Mouse (Mus musculus) thymus, postnatal 14 days (tissue): ENCODE data around the gene Kcnmb2.

Experiments used
- DNase-seq: peaks from one replicate; pipeline ENCODE4 v3.0.0; 2021

Kcnmb2 gene

DNA sequence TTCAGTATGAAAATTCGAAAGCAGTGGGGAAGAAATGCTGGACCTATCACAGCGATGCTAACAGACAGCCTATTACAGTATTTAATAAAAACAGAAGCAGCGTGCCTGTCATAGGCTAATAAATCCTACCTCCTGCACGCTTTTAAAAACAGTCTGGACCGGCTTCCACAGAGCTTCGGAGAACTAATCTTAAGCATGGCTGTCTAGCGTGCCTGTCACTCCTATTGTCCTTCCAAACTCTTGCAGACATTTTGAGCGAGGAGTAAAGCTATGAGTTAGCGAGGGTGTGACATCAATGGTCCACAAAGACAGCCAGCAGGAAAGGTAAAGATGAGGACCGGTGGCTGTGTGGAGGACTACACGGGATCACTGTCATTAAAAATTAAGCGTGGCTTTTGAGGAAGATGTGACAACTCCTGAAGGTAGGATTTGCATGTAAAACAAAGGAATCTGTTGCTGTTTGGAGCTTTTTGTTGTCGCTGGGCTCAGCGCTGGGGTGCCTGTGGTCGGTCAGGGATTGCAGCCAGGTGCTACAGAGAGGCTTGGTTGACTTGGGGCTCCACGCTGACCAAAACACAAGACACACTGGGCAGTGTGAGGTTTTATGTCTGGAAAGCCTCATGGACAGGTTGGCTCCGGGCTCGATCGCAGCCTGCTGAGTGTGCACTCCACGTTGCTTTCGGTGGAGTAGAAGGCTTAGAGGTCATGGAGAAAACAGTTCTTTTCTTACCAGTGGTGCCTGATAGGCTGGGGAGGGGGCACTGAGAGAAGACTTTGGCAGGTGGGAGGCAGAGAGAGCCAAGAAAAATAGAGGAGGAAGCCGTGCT is at the start of gene Kcnmb2:
Gene Kcnmb2, plus strand, starts transcription at position 4 of the 827 bp plus-strand sequence.
- DNase-seq = no peak

DNA sequence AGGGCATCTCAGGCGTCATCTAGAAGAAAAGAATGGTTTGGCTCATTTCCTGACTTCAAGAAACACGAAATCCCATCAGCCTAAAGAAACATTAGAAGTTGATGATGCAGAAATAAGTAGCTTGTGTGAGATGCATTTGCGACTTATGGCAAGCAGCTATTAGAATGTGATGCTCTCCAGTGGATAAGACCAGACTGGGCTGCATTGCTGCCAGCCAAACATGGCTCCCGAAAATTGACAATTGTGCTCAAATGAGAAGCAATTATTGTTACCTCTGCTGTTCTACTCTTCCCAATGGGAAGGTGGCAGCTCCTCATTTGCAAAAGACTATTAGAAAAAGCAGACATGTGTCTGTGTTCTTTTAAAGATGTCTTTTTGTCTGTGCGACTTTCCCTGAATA is 38.8 kb upstream of the Kcnmb2 start:
- no peak for DNase-seq

DNA sequence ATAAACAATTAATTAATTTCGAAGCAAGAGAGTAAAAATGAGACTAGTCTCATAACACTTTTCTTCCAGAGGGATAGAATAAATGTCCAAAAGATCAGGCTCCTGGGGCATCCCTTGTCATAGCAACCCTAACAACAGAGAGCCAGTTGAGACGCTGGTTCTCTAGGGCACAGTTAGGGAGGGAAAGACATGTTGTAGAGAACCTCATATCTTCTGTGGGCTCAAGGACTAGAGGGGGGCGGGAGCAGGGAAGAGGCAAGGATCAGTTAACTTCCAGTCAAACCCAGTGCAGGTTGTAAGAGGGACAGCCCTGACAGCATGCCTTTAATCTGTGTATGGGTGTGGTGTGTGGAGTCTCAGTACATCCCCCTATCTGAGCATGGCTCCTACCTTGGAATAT is 38.2 kb upstream of the Kcnmb2 start:
- no peak for DNase-seq

DNA sequence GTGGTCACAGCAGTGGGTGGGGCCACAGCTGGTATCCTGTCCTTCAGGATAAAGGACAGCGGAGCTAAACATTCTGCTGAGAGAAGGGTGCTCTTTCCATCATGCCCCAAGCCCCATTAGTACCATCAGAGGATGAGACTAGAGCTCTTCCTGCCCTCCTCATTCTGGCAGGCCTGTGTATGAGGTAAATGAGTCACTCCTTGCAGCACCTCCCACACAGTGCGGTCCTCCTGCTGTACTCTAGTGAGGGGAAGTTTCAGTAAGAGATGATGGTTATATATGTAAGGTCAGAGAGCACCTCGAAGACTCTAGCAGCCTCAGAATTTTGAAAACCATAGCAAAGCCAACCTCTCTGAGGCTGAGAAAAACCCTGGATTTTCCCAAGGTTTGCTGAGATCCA is 30.8 kb upstream of the Kcnmb2 start:
- no peak for DNase-seq

DNA sequence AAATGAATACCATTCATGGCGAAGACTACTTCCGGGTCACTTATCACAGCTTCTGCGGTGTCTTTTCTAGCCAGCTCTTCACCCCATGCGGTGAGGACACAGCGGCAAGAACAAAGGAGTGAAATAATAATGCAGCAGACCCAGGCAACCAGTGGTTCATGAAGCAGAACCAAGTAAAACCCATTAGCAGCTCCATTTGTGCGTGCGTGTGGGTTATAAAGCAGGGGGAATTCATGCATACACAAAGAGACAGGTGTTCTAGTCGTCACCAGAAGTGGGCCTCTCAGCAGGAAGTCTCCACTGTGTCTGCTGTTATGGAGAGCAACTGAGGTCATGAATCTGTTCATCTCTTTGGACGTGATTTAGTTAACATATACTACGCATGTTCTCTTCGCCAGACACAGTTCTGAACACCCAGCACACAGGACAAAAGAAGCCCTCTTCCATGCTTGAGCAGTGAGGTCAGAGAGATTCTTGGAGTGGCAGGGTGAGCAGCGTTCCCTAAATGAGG is 19.6 kb upstream of the Kcnmb2 start:
- no peak for DNase-seq

DNA sequence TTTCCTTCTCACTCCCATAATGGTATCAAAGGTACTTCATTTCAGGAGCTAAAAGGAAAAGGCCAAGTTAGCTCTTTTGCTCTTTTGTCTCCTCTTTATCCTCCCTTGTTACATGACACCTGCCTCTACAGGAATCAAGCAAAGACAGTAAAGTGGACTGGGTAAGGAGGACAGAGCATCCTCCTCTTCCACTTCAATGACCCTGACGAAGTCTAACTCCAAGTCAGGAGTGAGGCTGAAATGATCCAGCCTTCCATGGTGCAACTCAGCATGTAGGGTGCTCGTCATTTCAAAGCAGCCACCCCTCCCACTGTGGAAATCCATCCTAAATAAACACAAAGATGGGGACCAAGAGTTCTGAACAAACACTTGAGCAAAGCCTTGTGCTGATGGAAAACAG is 9.7 kb upstream of the Kcnmb2 start:
- DNase-seq = no peak

DNA sequence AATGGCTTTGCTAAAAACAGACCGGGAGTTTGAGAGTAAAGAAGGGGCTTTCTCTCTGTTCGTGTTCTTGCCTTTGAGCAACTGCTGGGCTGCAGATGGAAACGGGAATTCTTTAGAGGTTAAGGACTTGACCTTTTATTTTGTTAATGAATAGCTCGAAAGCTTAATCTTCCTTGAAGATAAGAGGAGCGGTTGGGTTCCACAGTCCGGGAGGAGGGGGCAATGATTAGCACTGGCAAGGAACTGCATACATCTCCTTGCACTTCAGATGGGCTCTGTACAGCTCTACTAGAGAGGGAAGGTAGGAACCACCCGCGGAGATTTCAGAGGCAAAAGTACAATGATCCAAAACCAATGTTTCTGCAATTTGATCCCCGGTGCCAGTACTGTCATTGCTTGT is 1.2 kb downstream of the Kcnmb2 start:
- DNase-seq = no peak

DNA sequence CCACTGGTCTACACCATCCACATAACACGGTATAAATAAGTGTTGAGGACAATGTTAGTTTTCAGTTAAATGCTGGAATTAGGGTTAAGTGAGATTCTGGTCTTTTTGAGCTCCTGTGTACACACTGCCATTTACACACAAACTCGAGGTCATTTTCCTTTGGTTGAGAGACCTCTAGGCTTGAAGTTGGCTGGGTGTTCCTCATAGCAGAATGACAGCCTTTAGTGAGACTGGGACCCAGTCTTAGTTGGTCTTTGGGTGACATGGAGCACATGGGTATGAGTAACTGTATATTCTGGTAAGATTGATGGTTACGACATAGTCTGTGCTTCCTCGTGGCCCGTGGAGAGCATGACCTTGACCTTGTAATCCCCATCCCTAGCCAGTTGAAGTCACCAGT is 1.8 kb downstream of the Kcnmb2 start:
- no peak for DNase-seq

DNA sequence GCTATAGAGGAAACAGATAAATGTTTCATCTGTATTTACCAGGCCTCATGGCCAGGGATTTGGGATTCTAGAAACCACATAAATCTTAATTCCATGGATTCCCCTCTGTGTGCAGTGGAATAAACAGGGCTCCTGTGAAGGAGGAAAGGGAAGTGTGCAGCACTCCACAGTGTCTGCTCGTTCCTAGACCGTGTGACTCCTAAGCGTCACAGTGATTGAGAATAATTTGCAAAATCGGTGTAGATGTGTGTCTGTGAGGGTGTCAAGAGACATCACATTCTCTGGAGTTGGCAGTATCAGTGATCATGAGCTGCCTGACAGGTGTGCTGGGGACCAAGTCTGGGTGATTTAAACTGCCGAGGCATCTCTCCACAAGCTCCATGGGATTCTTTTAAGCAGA is 8.9 kb downstream of the Kcnmb2 start:
- no peak for DNase-seq

DNA sequence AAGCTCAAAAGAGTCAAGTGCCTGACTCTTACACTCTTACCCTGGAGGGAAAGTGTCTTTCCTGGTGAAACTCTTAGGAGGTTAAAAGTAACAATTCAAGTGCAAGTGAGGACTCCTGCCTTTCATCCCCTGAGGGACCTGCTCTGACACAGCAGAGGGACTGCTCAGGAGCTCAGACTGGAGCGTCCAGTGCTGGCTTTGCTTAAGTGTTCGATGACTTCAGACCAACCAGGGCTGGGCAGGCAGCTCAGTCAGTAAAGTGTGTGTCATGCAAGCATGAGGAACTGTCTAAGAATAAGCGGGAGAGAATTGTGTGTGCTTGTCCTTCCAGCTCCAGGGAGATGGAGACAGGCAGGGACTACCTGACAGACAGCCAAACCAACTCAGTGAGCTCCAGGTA is 9.4 kb downstream of the Kcnmb2 start:
- no peak for DNase-seq

DNA sequence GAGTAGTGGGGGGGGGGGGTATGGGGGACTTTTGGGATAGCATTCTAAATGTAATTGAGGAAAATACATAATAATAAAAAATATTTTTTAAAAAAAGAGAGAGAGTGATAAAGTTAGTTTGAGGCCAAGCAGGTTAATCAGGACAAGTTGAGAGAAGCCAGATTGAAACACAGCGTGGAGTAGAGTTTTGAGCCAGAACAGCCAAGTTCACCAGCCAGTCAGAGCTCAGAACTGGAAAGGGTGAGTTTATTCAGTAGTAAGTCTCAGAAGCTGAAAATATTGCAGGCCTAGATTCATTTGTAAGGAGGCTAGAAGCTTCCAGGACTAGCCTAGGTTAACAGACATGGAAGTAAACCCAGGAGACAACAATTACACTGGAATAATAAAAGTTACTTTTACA is 26.2 kb downstream of the Kcnmb2 start:
- DNase-seq = no peak

DNA sequence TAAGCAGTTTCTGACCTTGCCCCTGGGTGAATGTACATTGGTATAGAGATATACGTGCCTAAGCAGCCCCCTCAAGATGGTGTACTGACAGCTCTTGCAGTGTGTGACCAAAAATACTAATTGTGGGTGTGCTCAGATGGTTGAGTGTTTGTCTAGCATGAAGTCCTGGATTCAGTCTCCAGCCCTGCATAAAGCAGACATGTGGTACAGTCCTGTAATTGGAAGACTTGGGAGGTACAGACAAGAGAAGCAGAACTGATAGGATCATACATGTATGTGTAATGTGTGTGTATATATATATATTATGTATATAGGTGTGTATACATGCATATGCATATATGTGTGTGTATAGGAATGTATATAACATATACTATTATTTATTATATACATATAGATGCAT is 32.4 kb downstream of the Kcnmb2 start:
- no peak for DNase-seq

DNA sequence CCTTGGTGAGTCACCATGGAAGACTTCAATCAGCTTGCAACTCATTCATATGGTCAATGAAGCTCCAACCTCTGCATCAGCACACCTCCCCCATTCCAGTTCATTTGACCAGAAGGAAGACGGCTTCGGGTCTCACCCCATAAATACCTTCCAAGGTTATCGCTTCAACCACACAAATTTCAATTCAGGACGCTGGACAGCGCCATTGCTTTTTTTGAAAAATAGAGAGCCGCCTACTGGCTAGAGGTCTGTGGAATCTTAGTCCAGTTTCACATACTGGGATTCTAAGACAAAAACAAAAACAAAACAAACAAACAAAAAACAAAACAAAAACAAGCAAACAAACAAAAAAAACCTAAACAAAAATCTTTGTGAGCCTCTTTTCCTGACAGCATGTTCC is 39.2 kb downstream of the Kcnmb2 start:
- DNase-seq = no peak

DNA sequence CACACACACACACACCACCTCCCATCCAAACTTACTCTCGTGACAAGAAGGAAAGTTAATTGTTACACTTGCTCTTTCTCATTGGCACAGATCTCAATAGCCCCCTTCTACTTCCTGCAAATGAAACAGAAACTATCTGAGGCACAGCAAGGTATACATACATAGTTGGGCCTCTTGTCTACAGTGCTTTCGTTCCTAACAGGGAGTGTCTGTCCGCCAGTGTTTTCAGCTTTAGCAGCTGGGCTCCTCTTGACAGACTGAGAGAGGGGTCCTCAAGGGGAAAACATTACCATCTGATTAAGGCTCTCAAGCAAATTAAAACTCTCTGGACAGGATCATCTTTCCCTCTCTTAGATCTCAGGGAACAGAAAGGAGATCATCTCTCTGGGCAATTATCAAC is 51.9 kb downstream of the Kcnmb2 start:
- DNase-seq = no peak

DNA sequence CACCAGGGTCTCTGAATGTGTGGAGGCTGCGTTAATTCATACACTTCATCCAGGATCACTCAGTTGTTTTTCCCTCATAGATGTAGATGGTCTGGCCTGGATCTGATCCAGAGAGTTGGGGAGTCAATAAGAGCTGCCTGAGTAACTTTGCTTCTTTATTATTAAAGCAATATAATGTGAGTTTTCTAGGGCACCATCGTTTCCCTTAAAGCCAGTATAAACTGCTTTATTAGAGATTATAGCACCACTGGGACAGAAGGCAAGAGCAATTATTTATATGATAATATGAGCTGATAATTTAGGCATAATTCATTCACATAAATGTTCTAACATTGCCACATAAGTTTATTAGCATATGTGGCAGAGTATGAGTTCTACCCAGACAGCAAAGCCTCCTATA is 52.7 kb downstream of the Kcnmb2 start:
- DNase-seq = no peak

DNA sequence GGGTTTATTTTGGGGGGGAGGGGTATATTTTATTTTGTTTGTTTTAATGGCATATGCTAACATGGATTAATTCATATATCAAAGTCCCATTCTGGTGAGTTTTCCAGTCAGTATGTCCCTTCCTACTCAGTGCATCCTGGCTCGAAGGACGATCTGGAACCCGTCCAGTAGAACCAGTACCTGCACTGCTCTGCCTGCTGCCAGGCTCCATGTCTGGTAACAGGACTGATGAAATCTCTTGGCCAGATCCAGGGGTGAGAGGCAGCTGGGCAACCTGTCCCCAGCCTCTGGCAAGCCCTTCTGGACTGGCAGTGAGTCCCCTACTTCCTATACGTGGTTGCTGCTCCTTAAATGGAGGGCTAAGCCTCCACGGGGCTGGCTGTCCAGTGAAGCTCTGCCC is 57.5 kb downstream of the Kcnmb2 start:
- DNase-seq = no peak

DNA sequence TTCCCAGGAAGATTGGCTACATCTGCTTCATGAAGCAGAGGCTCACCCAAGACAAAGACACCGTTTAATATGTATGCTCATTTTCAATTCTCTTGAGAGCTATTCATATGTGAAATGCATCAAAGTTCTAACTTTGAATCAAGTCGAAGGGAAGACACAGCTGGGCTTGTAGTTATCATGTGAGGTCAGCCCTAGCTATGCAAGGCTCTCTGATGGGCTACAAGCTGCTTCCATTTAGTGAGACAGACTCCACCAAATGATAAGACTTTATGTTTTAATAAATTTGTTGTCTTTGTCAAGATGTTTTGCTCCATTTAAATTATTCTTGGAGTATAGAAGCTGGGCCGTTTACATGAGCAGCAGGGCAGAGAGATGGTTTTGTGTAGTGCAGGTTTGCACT is 58.9 kb downstream of the Kcnmb2 start:
- DNase-seq = no peak

DNA sequence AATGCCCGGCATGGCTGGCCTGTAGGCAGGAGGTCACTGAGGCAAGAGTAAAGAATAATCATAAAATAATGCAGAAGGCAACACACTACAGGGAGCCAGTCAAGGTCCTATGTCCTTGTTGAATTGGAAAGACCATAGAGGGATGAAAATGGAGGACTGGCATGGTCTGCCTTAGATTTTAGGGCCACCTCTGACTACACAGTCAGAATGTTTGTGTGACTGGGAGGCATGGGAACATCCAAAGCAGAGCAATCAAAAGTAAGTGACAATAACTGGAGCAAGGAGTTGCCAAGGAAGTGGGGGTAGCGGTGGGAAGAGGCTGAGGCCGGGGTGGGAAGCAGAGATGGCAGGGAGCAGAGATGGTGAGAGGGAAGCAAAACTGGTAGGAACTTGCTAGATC is 60.8 kb downstream of the Kcnmb2 start:
- no peak for DNase-seq

DNA sequence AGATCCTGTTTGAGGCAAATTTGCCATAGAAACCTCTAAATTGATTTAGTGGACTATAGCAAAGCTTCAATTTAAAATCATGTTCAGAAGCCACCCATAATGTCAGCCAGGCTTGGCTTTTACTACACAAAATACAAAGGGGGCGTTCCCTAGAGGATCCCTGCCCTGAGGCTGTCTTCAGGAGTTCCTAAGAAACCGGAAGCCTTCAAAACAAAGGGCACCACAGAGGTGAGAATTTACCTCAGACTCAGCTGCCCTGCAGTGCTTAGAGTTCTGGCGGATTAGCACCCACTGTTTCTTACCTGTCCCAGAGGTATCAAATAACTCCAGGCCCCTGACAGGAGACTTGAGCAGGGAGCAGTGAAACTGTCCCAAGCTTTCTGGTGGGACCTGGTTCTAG is 77.4 kb downstream of the Kcnmb2 start:
- DNase-seq = no peak

DNA sequence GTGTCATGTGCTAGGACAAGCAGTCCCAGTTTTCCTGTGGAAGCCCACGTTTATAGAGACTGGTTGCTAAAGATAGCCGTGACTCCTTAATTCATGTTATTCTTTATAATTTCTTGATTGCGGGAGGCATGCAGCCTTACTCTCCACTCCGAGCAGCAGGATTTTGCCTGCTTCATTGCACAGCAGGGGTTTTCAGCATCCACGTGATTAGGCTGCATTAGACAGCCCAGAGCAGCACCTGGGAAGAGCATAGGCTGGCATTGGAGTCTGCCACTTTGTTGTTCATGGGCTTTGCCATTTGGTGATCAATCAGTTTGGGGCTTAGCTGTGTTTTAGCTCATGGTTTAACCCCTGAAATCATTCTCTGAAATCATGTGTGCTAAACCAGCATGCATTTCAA is 80.1 kb downstream of the Kcnmb2 start:
- no peak for DNase-seq

DNA sequence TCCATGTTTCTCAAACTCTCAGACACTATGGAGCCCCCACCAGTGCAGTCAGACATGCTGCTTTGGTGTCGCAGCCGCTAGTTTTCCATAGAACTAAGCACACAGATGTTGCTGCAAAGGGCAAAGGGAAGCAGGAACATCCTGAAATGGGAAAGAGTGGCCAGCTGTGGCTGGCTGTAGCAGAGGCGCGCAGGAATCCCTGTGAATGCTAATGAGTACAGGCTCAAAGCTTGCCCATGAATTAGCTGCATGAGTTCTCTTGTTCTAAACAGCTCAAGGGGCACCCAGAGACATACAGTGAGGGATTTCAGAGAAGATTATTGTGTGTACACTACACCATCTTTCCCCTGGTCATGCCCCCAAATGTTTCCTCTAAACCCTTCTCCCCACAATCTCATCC is 82.8 kb downstream of the Kcnmb2 start:
- no peak for DNase-seq

DNA sequence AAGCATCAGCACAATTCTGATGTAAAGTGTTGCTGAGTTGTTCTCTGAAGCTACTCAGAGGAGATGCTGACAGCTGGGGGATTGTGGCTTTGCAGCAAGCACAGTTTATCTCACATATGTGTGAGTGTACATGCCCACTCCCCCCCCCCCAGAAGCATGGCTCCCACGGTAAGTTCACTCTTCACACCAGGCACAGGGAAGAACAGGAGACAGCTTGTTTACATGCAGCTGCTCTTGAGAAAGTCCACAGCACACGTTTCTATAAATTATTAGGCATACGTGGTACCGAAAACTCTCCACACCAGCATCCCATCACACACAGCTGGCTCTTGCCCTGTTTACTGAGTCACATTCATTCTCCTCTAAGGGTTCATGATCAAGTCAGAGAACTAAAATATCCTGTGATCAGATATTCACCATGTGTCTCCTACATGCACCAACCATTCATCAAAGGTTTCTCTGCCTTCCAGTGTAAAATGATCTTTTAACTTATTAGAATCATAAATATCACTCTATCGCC is 89.3 kb downstream of the Kcnmb2 start:
- no peak for DNase-seq

DNA sequence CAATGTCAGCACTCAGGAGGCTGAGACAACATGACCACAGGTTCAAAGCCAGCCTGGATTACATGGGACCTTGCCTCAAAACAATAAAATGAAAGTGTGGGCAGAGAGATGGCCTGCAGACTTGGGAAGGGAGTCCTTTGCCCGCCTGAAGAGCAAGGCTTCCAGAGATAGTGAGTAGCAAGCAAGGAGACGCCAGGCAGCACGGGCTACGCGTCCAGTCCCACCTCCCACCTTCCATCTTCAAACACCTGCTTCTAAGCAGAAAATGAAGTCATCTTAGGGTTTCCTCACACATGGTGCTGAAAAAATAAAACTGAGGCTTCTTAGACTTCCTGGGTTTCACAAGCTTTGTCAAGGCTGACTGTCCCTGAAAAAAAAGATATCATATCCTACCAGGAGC is 109.3 kb downstream of the Kcnmb2 start:
- no peak for DNase-seq

DNA sequence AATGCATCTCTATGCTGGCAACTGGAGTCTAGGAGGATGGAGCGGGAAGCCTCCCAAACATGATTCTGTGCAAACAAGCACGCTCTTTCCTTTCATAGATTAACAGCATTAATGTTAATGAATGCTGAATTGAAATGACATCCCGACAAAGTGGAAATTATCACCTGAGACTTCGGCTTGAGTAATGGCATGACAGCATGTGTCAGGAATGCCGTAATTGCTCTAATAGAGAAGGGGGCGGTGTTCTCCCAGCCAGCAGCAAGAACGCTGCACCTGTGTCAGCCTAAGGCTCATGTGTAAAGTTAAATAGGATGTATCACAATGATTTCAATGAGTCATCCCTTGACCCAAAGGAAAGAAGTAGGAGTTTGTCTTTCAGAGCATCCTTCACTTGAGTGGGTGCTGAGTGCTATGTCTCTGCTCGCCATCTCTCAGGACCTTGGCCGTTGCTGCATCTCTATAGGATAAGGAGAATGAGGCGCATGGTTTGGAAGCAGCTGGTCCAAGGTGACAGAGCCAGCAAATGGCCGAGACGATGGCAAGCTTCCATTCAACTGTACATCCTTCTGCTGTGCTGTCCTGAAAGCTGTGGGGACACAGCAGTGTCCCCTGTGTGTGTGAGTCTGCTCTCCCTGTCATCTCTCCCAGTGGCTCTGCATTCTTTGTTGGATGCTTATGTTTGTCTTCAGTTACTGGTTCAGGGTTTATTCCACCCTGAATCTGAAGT is 110.1 kb downstream of the Kcnmb2 start:
- DNase-seq = no peak
